Mouse (Mus musculus) right cerebral cortex, postnatal 10 days (tissue): Measurements from ENCODE around the gene Nxf7.
"Not testable (repeated sequence)": the region's sequence is repeated elsewhere in the genome, so short reads cannot be mapped to it uniquely, and the experiment has no call there.

Source experiments
- DNase-seq, 2 experiments: peaks; one replicate each; pipeline ENCODE4 v3.0.0; 2021; ENCODE audit warnings: low spot score in 2 of 2

Gene Nxf7

GRCm38 (mm10) chrX:135598677-135599076 lies at the start of gene Nxf7:
TSS of gene Nxf7 (minus strand) at chrX:135598777.
- DNase-seq: no peak

GRCm38 (mm10) chrX:135627605-135628004 lies 29.0 kb upstream of the Nxf7 start, which contains the start of gene Prame:
TSS of gene Prame (minus strand) at chrX:135627705.
- no peak for DNase-seq

DNA sequence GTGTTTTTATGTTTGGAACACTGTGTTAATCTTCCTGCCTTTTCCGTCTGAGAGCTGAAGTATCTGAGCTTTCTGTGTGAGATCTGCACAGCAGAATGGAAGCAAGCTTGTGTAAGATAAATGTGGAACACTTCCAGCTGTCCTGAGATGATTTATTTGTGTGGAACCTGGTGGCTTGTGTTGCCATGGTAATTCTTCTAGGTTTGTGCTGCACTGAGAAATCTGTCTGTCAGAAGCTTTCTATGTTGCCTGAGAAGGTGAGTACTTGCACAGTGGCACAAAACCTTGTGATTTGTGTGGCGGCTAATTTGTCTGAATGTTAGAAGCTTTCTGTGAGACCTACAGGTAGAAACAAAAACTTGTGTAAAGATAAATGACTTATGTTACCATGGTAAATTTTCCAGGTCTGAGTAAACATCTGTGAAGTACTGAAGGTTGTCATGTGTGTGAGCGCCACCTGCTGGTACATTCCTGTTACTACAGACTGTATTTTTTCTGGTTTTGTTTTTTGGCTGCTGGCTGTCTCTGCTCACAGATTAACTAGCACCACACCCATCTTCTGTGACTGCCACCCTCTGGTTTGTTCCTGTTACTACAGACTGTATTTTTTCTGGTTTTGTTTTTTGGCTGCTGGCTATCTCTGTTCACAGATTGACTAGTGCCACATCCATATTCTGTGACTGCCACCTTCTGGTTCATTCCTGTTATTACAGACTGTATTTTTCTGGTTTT lies 2.9 kb upstream of the Nxf7 start:
- DNase-seq: peak; percentile 24 to 56

DNA sequence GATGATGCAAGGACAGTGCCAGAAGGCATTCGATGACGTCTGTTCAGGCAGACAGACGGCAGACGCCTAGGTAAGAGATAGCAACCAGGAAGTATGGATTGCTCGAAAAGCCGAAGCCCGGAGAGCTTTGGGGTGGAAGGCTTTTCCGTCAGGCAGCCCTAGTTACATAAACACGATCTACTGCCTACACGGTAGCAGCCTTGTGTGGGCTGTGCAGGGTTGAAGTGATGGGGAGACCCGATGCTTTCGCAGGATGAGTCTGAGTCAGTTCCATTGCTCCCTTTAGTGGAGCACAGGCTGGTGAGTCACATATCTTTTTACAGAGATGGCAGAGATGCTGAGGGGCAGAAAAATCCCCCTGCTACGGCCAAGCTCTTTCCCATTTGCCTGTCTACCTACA lies 481 bp downstream of the Nxf7 start:
- peak in 1 of 2 experiments; percentile 25 for DNase-seq

DNA sequence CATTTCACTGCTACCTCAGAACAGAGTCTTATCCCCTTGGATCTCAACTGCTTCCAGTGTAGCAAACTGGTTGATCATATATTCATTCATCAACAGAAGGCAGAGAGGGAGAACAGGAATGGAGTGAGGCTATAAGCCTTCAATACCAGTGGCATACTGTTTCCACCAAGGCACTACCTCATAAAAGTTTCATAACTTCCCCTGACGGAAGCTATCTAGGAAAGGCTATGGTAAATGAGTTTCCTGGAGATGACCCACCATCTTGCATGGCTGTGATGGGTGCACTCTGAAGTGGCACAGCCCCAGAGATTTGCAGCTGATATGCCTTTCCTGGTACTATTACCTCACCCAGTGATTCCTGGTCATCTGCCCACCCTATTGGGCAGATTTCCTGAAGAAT lies 22.2 kb downstream of the Nxf7 start:
- no peak for DNase-seq

- DNase-seq: not testable (repeated sequence)
Observed at GRCm38 (mm10) chrX:135574958-135575628, 23.5 kb downstream of the Nxf7 start.

DNA sequence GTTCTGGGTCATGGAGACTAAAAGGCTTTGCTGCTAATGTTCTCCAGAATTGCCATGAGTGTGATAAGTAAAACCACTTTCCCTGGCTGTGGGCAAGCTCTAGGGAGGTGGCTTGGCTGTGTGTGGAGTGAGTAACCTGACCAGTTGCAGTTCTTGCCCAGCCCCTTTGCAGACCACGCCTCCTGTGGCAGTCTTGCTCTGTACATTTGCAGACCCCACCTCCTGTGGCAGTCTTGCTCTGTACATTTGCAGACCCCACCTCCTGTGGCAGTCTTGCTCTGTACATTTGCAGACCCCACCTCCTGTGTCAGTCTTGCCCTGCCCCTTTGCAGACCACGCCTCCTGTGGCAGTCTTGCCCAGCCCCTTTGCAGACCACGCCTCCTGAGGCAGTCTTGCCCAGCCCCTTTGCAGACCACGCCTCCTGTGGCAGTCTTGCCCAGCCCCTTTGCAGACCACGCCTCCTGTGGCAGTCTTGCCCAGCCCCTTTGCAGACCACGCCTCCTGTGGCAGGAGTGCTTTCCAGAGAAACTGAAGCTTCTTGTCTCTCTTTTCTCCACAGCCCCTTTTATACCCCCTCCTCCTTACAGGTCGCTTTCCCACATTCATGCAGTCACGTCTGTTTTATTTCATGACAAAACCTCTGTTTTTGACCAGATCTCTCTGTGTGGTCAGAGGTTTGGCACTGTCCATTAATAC lies 24.2 kb downstream of the Nxf7 start:
- not testable (repeated sequence) for DNase-seq

GRCm38 (mm10) chrX:135569467-135569866 lies 29.1 kb downstream of the Nxf7 start:
- peak; percentile 60 to 67 for DNase-seq

- not testable (repeated sequence) for DNase-seq
Observed at GRCm38 (mm10) chrX:135564934-135565333, 33.6 kb downstream of the Nxf7 start.

- DNase-seq: no peak
Observed at GRCm38 (mm10) chrX:135562841-135563240, 35.7 kb downstream of the Nxf7 start.

- not testable (repeated sequence) for DNase-seq
Observed at GRCm38 (mm10) chrX:135561693-135562092, 36.9 kb downstream of the Nxf7 start.

GRCm38 (mm10) chrX:135560933-135561332 lies 37.6 kb downstream of the Nxf7 start:
- peak; percentile 40 to 50 for DNase-seq

DNA sequence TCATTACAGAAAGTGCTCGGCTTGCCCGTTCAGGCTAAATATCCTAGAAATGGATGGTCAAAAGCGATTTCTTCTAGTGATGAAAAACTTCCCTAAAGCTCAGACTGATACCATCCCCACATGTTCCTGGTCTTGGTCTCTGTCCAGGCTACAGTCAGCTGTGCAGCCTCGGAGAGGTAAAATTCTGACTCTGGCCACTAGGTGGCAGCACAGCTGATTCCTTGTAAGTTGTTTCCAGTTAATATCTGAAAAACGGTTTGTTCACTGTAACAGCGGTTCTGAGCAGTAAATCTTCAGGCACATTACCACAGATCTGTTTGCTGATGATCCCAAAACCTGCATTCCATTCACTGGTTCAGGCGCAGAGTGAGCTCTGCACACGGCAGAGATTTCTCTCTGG lies 38.9 kb downstream of the Nxf7 start:
- DNase-seq: peak; percentile 46 to 52
